Mouse (Mus musculus): Measurements from ENCODE around the gene Mea1. TPM values are rescaled to one million over a fixed set of nuclear protein-coding genes. Genes with fewer than 3 reads are reported as not detected.

Mea1 gene
- polyA plus RNA-seq, 1 experiment = 55.7 TPM

GRCm38 (mm10) chr17:46650232-46651031 lies 28.2 kb upstream of the Mea1 start, which contains the start of gene Cul7:
Gene Cul7, plus strand, starts transcription at chr17:46650337.
- peak; percentile 93 for DNase-seq
- Histone ChIP-seq H3K36me3 (ENCODE audit: control insufficient read depth, insufficient read depth, low read length) (no peaks in the 10 kb centered on the region), H3K27me3 (ENCODE audit: control insufficient read depth, insufficient read depth, low read length) (no peaks in the 10 kb centered on the region), H3K27ac (ENCODE audit: control insufficient read depth, insufficient read depth, low read length) (peak within 1 kb of the TSS; percentile 50), H3K4me1 (replicated peaks; ENCODE audit: control insufficient read depth, insufficient read depth, low read length) (peaks cover 16% of the 10 kb centered on the region), H3K4me3 (ENCODE audit: control insufficient read depth, insufficient read depth, low read length) (peak within 1 kb of the TSS; percentile 71)
- TF ChIP-seq POLR2A (IDR thresholded peaks at IDR 0.05; ENCODE audit: control insufficient read depth, extremely low read depth, insufficient read depth, low read length, poor library complexity) (peak; percentile 77), CTCF (IDR thresholded peaks at IDR 0.05; ENCODE audit: borderline replicate concordance, control insufficient read depth, extremely low read depth, insufficient read depth, low read length, poor library complexity) (peak; percentile 25; the same call in 1 of the 2 replicates)
- WGBS = under 1% methylated on average over 58 of the region's 58 CpGs

- Histone ChIP-seq H3K27me3 (ENCODE audit: control insufficient read depth, insufficient read depth, low read length) (no peaks in the 10 kb centered on the region), H3K36me3 (ENCODE audit: control insufficient read depth, insufficient read depth, low read length) (no peaks in the 10 kb centered on the region), H3K4me1 (replicated peaks; ENCODE audit: control insufficient read depth, insufficient read depth, low read length) (peaks cover 16% of the 10 kb centered on the region), H3K4me3 (ENCODE audit: control insufficient read depth, insufficient read depth, low read length) (peak overlapping the region; percentile 71; the same call in 1 of the 2 replicates), H3K27ac (ENCODE audit: control insufficient read depth, insufficient read depth, low read length) (no peak overlapping the region)
- no peak for DNase-seq
- TF ChIP-seq POLR2A (IDR thresholded peaks at IDR 0.05; ENCODE audit: control insufficient read depth, extremely low read depth, insufficient read depth, low read length, poor library complexity) = no peak
- no peak for TF ChIP-seq CTCF (IDR thresholded peaks at IDR 0.05; ENCODE audit: borderline replicate concordance, control insufficient read depth, extremely low read depth, insufficient read depth, low read length, poor library complexity)
- 82% methylated on average over 17 of the region's 17 CpGs for WGBS
These were observed 27.3 kb upstream of the Mea1 start for GRCm38 (mm10) chr17:46651292-46651691.

GRCm38 (mm10) chr17:46651755-46652547 lies 26.6 kb upstream of the Mea1 start:
- WGBS = 92% methylated on average over 20 of the region's 20 CpGs
- Histone ChIP-seq H3K27ac (ENCODE audit: control insufficient read depth, insufficient read depth, low read length) (no peak overlapping the region), H3K36me3 (ENCODE audit: control insufficient read depth, insufficient read depth, low read length) (no peaks in the 10 kb centered on the region), H3K27me3 (ENCODE audit: control insufficient read depth, insufficient read depth, low read length) (no peaks in the 10 kb centered on the region), H3K4me1 (replicated peaks; ENCODE audit: control insufficient read depth, insufficient read depth, low read length) (peaks cover 16% of the 10 kb centered on the region), H3K4me3 (ENCODE audit: control insufficient read depth, insufficient read depth, low read length) (no peak overlapping the region)
- DNase-seq = no peak
- TF ChIP-seq CTCF (IDR thresholded peaks at IDR 0.05; ENCODE audit: borderline replicate concordance, control insufficient read depth, extremely low read depth, insufficient read depth, low read length, poor library complexity) (no peak), POLR2A (IDR thresholded peaks at IDR 0.05; ENCODE audit: control insufficient read depth, extremely low read depth, insufficient read depth, low read length, poor library complexity) (no peak)

GRCm38 (mm10) chr17:46656054-46656453 lies 22.5 kb upstream of the Mea1 start:
- no peak for DNase-seq
- WGBS = 97% methylated on average over 6 of the region's 6 CpGs

GRCm38 (mm10) chr17:46661351-46661750 lies 17.2 kb upstream of the Mea1 start:
- Histone ChIP-seq H3K4me1 (replicated peaks; ENCODE audit: control insufficient read depth, insufficient read depth, low read length) (no peaks in the 10 kb centered on the region), H3K4me3 (ENCODE audit: control insufficient read depth, insufficient read depth, low read length) (no peak overlapping the region), H3K27ac (ENCODE audit: control insufficient read depth, insufficient read depth, low read length) (no peak overlapping the region), H3K27me3 (ENCODE audit: control insufficient read depth, insufficient read depth, low read length) (no peaks in the 10 kb centered on the region), H3K36me3 (ENCODE audit: control insufficient read depth, insufficient read depth, low read length) (no peaks in the 10 kb centered on the region)
- WGBS = 97% methylated on average over 9 of the region's 9 CpGs
- no peak for DNase-seq
- TF ChIP-seq CTCF (IDR thresholded peaks at IDR 0.05; ENCODE audit: borderline replicate concordance, control insufficient read depth, extremely low read depth, insufficient read depth, low read length, poor library complexity) (no peak), POLR2A (IDR thresholded peaks at IDR 0.05; ENCODE audit: control insufficient read depth, extremely low read depth, insufficient read depth, low read length, poor library complexity) (no peak)

More at GRCm38 (mm10) chr17:46656054-46656453, 22.5 kb upstream of the Mea1 start:
- H3K27ac ChIP-seq (ENCODE audit: control insufficient read depth, insufficient read depth, low read length) = no peak overlapping the region
- peaks cover 9% of the 10 kb centered on the region for H3K4me1 ChIP-seq (replicated peaks; ENCODE audit: control insufficient read depth, insufficient read depth, low read length)
- no peaks in the 10 kb centered on the region for H3K27me3 ChIP-seq (ENCODE audit: control insufficient read depth, insufficient read depth, low read length)
- H3K4me3 ChIP-seq (ENCODE audit: control insufficient read depth, insufficient read depth, low read length) = no peak overlapping the region
- H3K36me3 ChIP-seq (ENCODE audit: control insufficient read depth, insufficient read depth, low read length) = no peaks in the 10 kb centered on the region
- TF ChIP-seq POLR2A (IDR thresholded peaks at IDR 0.05; ENCODE audit: control insufficient read depth, extremely low read depth, insufficient read depth, low read length, poor library complexity) (no peak), CTCF (IDR thresholded peaks at IDR 0.05; ENCODE audit: borderline replicate concordance, control insufficient read depth, extremely low read depth, insufficient read depth, low read length, poor library complexity) (no peak)

- no peaks in the 10 kb centered on the region for H3K27me3 ChIP-seq (ENCODE audit: control insufficient read depth, insufficient read depth, low read length)
- no peak overlapping the region for H3K27ac ChIP-seq (ENCODE audit: control insufficient read depth, insufficient read depth, low read length)
- no peak overlapping the region for H3K4me3 ChIP-seq (ENCODE audit: control insufficient read depth, insufficient read depth, low read length)
- H3K36me3 ChIP-seq (ENCODE audit: control insufficient read depth, insufficient read depth, low read length) = no peaks in the 10 kb centered on the region
- TF ChIP-seq POLR2A (IDR thresholded peaks at IDR 0.05; ENCODE audit: control insufficient read depth, extremely low read depth, insufficient read depth, low read length, poor library complexity) (no peak), CTCF (IDR thresholded peaks at IDR 0.05; ENCODE audit: borderline replicate concordance, control insufficient read depth, extremely low read depth, insufficient read depth, low read length, poor library complexity) (no peak)
- no peak for DNase-seq
- 96% methylated on average over 12 of the region's 12 CpGs for WGBS
- H3K4me1 ChIP-seq (replicated peaks; ENCODE audit: control insufficient read depth, insufficient read depth, low read length) = no peaks in the 10 kb centered on the region
These were observed 16.6 kb upstream of the Mea1 start for GRCm38 (mm10) chr17:46661981-46662380.
